Mouse (Mus musculus) ES-Bruce4 (cell line): ENCODE data around the gene Fam184b.

Experiments used
- CTCF ChIP-seq: IDR thresholded peaks from one replicate; pipeline ENCODE4 v1.8.1; 2011; ENCODE audit warnings: low read depth, low read length
- POLR2A ChIP-seq: IDR thresholded peaks from one replicate; pipeline ENCODE4 v1.8.1; 2011; ENCODE audit warnings: low read length; ENCODE audit not compliant: insufficient read depth

DNA sequence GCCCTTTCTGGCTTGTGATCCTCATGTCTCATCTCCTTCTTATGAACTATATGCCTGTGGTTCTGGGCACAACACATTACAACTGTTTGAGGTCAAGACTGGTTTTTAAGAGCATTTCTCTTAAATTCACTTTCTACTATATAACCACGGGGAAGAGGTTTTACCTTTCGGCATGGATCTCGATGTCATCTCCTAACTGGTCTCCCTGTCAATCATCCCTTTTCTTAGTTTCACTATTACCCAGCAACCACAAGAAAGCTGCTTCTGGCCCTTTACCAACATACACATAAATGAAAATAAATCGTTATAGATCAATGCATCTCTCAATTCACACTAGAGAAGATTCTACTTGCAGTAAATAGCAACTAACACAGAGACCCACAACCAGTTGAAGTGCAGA, 104.2 kb downstream of the Fam184b start:
- no peak for TF ChIP-seq CTCF
- no peak for TF ChIP-seq POLR2A
